Mouse (Mus musculus): Measurements from ENCODE around the gene Tbc1d25. TPM values are rescaled to one million over a fixed set of nuclear protein-coding genes. Genes with fewer than 3 reads are reported as not detected.

The Tbc1d25 gene
- polyA plus RNA-seq, 1 experiment from 2014 or later: 10.4 TPM

DNA sequence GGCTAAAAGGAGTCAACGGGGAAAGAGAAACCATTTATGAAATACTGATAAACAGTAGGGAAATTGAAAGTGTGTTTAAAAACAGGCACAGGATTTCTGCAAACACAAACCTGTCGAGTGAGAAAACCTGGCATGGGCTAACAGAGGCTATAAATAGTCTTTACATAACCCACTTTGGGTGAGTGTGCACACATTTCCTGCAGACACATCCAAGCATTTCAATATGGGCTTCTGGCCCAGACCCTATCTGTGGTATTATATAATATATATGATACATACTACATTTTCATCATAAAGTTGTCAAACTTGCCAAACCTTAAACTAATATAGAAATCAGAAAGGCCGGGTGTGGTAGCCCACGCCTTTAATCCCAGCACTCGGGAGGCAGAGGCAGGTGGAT lies 12.9 kb downstream of the Tbc1d25 start:
- H3K9ac ChIP-seq (ENCODE audit: low read depth, low read length): no peak overlapping the region
- no peaks in the 10 kb centered on the region for H3K9me3 ChIP-seq (replicated peaks; ENCODE audit: control insufficient read depth, low read length)
- no peaks in the 10 kb centered on the region for H3K36me3 ChIP-seq (ENCODE audit: control insufficient read depth, insufficient read depth, low read length)
- WGBS (ENCODE audit: insufficient replicate concordance): 77% methylated on average over 5 of the region's 5 CpGs
- H3K27me3 ChIP-seq (ENCODE audit: control insufficient read depth, insufficient read depth, low read length): no peaks in the 10 kb centered on the region
- H3K4me2 ChIP-seq: no peak overlapping the region
- no peak for ATAC-seq (replicated peaks; ENCODE audit: insufficient number of reproducible peaks, low FRiP score, low TSS enrichment)
- no peak overlapping the region for H3K27ac ChIP-seq (ENCODE audit: low read depth, low read length)
- no peaks in the 10 kb centered on the region for H3K4me1 ChIP-seq (ENCODE audit: control insufficient read depth, insufficient read depth, low read length)
- no peak overlapping the region for H3K4me3 ChIP-seq (ENCODE audit: low read depth, low read length)

- peak within 1 kb of the TSS; percentile 67 for H3K4me3 ChIP-seq (ENCODE audit: low read depth, low read length)
- ATAC-seq (replicated peaks; ENCODE audit: insufficient number of reproducible peaks, low FRiP score, low TSS enrichment): peak; percentile 90
- WGBS (ENCODE audit: insufficient replicate concordance): 18% methylated on average over 65 of the region's 65 CpGs
- H3K36me3 ChIP-seq (ENCODE audit: control insufficient read depth, insufficient read depth, low read length): peaks cover 5% of the 10 kb centered on the region; the same call in 1 of the 2 replicates
- H3K4me1 ChIP-seq (ENCODE audit: control insufficient read depth, insufficient read depth, low read length): peaks cover 5% of the 10 kb centered on the region; the same call in 1 of the 2 replicates
- no peaks in the 10 kb centered on the region for H3K27me3 ChIP-seq (ENCODE audit: control insufficient read depth, insufficient read depth, low read length)
- no peaks in the 10 kb centered on the region for H3K9me3 ChIP-seq (replicated peaks; ENCODE audit: control insufficient read depth, low read length)
- H3K4me2 ChIP-seq: peak within 1 kb of the TSS; percentile 74
- H3K27ac ChIP-seq (ENCODE audit: low read depth, low read length): peak within 1 kb of the TSS; percentile 98
- peak within 1 kb of the TSS; percentile 87 for H3K9ac ChIP-seq (ENCODE audit: low read depth, low read length)
Observed at GRCm38 (mm10) chrX:8145153-8145991, 30.6 kb downstream of the Tbc1d25 start, which contains the start of gene Rbm3. Gene Rbm3, minus strand, starts transcription at chrX:8145880.

GRCm38 (mm10) chrX:8143750-8144149 lies 32.2 kb downstream of the Tbc1d25 start:
- Histone ChIP-seq H3K4me2 (peak overlapping the region; percentile 74), H3K36me3 (ENCODE audit: control insufficient read depth, insufficient read depth, low read length) (peaks cover 5% of the 10 kb centered on the region; the same call in 1 of the 2 replicates), H3K27ac (ENCODE audit: low read depth, low read length) (0 out of 2 replicates have a peak overlapping the region, but pooled peaks have one; percentile 15), H3K4me1 (ENCODE audit: control insufficient read depth, insufficient read depth, low read length) (peaks cover 5% of the 10 kb centered on the region; the same call in 1 of the 2 replicates), H3K9ac (ENCODE audit: low read depth, low read length) (peak overlapping the region; percentile 87; the same call in 1 of the 2 replicates), H3K4me3 (ENCODE audit: low read depth, low read length) (peak overlapping the region; percentile 67), H3K9me3 (replicated peaks; ENCODE audit: control insufficient read depth, low read length) (no peaks in the 10 kb centered on the region), H3K27me3 (ENCODE audit: control insufficient read depth, insufficient read depth, low read length) (no peaks in the 10 kb centered on the region)
- WGBS (ENCODE audit: insufficient replicate concordance): 80% methylated on average over 7 of the region's 7 CpGs
- ATAC-seq (replicated peaks; ENCODE audit: insufficient number of reproducible peaks, low FRiP score, low TSS enrichment): no peak

DNA sequence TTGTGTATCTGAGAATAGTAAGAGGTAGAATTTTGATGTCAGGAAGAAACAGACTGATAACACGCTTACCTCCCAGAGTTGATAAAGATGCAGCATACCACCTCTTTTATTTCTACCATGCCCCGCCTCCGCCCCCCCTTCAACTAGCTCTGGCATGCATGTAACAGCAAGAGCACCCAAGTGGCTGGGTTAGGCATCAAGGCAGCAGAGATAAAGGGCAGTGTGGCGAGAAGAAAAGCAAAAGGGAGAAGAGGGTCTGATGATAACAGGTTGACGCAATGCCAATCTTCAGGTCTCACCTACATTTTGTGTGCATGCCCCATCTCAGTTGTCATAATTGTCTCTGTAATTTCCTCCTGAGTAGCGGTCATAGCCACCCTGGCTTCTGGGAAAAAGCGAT lies 33.0 kb downstream of the Tbc1d25 start:
- no peak overlapping the region for H3K4me3 ChIP-seq (ENCODE audit: low read depth, low read length)
- no peak for ATAC-seq (replicated peaks; ENCODE audit: insufficient number of reproducible peaks, low FRiP score, low TSS enrichment)
- no peak overlapping the region for H3K4me2 ChIP-seq
- H3K4me1 ChIP-seq (ENCODE audit: control insufficient read depth, insufficient read depth, low read length): peaks cover 5% of the 10 kb centered on the region; the same call in 1 of the 2 replicates
- H3K36me3 ChIP-seq (ENCODE audit: control insufficient read depth, insufficient read depth, low read length): peaks cover 5% of the 10 kb centered on the region; the same call in 1 of the 2 replicates
- H3K9ac ChIP-seq (ENCODE audit: low read depth, low read length): no peak overlapping the region
- no peaks in the 10 kb centered on the region for H3K9me3 ChIP-seq (replicated peaks; ENCODE audit: control insufficient read depth, low read length)
- WGBS (ENCODE audit: insufficient replicate concordance): 72% methylated on average over 7 of the region's 7 CpGs
- H3K27me3 ChIP-seq (ENCODE audit: control insufficient read depth, insufficient read depth, low read length): no peaks in the 10 kb centered on the region
- no peak overlapping the region for H3K27ac ChIP-seq (ENCODE audit: low read depth, low read length)

GRCm38 (mm10) chrX:8141058-8141457 lies 34.9 kb downstream of the Tbc1d25 start:
- H3K4me1 ChIP-seq (ENCODE audit: control insufficient read depth, insufficient read depth, low read length): peaks cover 5% of the 10 kb centered on the region; the same call in 1 of the 2 replicates
- ATAC-seq (replicated peaks; ENCODE audit: insufficient number of reproducible peaks, low FRiP score, low TSS enrichment): no peak
- no peaks in the 10 kb centered on the region for H3K9me3 ChIP-seq (replicated peaks; ENCODE audit: control insufficient read depth, low read length)
- peaks cover 5% of the 10 kb centered on the region; the same call in 1 of the 2 replicates for H3K36me3 ChIP-seq (ENCODE audit: control insufficient read depth, insufficient read depth, low read length)
- H3K27ac ChIP-seq (ENCODE audit: low read depth, low read length): no peak overlapping the region
- H3K4me2 ChIP-seq: no peak overlapping the region
- H3K4me3 ChIP-seq (ENCODE audit: low read depth, low read length): no peak overlapping the region
- H3K9ac ChIP-seq (ENCODE audit: low read depth, low read length): no peak overlapping the region
- H3K27me3 ChIP-seq (ENCODE audit: control insufficient read depth, insufficient read depth, low read length): no peaks in the 10 kb centered on the region
- 76% methylated on average over 3 of the region's 3 CpGs for WGBS (ENCODE audit: insufficient replicate concordance)

DNA sequence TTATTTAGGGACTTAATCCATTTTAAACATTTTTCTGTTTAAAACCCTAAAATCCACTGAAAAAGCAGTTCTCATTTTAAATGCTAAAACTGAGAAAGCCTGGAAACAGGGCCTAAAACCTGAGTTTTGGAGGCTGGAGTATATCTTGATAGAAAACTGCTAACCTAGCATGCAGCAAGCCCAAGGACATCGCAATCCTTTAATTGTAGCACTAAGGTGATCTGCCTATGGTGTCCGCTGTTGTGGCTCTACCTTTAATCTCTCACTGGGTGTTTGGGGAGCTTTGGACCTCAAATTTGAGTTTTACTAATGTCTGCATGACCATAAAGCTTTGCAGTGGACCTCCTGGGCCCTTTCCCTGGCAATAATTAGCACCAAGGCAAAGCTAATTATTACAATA lies 35.5 kb downstream of the Tbc1d25 start:
- no peak overlapping the region for H3K4me3 ChIP-seq (ENCODE audit: low read depth, low read length)
- no peak overlapping the region for H3K4me2 ChIP-seq
- 88% methylated on average over 2 of the region's 2 CpGs for WGBS (ENCODE audit: insufficient replicate concordance)
- peaks cover 5% of the 10 kb centered on the region; the same call in 1 of the 2 replicates for H3K36me3 ChIP-seq (ENCODE audit: control insufficient read depth, insufficient read depth, low read length)
- H3K9me3 ChIP-seq (replicated peaks; ENCODE audit: control insufficient read depth, low read length): no peaks in the 10 kb centered on the region
- peaks cover 5% of the 10 kb centered on the region; the same call in 1 of the 2 replicates for H3K4me1 ChIP-seq (ENCODE audit: control insufficient read depth, insufficient read depth, low read length)
- H3K27me3 ChIP-seq (ENCODE audit: control insufficient read depth, insufficient read depth, low read length): no peaks in the 10 kb centered on the region
- no peak overlapping the region for H3K9ac ChIP-seq (ENCODE audit: low read depth, low read length)
- ATAC-seq (replicated peaks; ENCODE audit: insufficient number of reproducible peaks, low FRiP score, low TSS enrichment): no peak
- no peak overlapping the region for H3K27ac ChIP-seq (ENCODE audit: low read depth, low read length)

GRCm38 (mm10) chrX:8139480-8139879 lies 36.5 kb downstream of the Tbc1d25 start:
- no peak overlapping the region for H3K9ac ChIP-seq (ENCODE audit: low read depth, low read length)
- H3K4me1 ChIP-seq (ENCODE audit: control insufficient read depth, insufficient read depth, low read length): peaks cover 5% of the 10 kb centered on the region; the same call in 1 of the 2 replicates
- no peak overlapping the region for H3K27ac ChIP-seq (ENCODE audit: low read depth, low read length)
- no peak for ATAC-seq (replicated peaks; ENCODE audit: insufficient number of reproducible peaks, low FRiP score, low TSS enrichment)
- no peak overlapping the region for H3K4me3 ChIP-seq (ENCODE audit: low read depth, low read length)
- 73% methylated on average over 1 of the region's 1 CpGs for WGBS (ENCODE audit: insufficient replicate concordance)
- H3K36me3 ChIP-seq (ENCODE audit: control insufficient read depth, insufficient read depth, low read length): peaks cover 5% of the 10 kb centered on the region; the same call in 1 of the 2 replicates
- no peaks in the 10 kb centered on the region for H3K27me3 ChIP-seq (ENCODE audit: control insufficient read depth, insufficient read depth, low read length)
- H3K4me2 ChIP-seq: no peak overlapping the region
- H3K9me3 ChIP-seq (replicated peaks; ENCODE audit: control insufficient read depth, low read length): no peaks in the 10 kb centered on the region

GRCm38 (mm10) chrX:8135886-8136285 lies 40.1 kb downstream of the Tbc1d25 start:
- Histone ChIP-seq H3K27me3 (ENCODE audit: control insufficient read depth, insufficient read depth, low read length) (no peaks in the 10 kb centered on the region), H3K4me3 (ENCODE audit: low read depth, low read length) (no peak overlapping the region), H3K4me2 (no peak overlapping the region), H3K4me1 (ENCODE audit: control insufficient read depth, insufficient read depth, low read length) (0 out of 2 replicates have a peak, but pooled peaks cover 2% of the 10 kb centered on the region), H3K9me3 (replicated peaks; ENCODE audit: control insufficient read depth, low read length) (no peaks in the 10 kb centered on the region), H3K27ac (ENCODE audit: low read depth, low read length) (no peak overlapping the region), H3K9ac (ENCODE audit: low read depth, low read length) (no peak overlapping the region), H3K36me3 (ENCODE audit: control insufficient read depth, insufficient read depth, low read length) (no peaks in the 10 kb centered on the region)
- 59% methylated on average over 2 of the region's 2 CpGs for WGBS (ENCODE audit: insufficient replicate concordance)
- ATAC-seq (replicated peaks; ENCODE audit: insufficient number of reproducible peaks, low FRiP score, low TSS enrichment): no peak

Data from heart, embryonic 11.5 days (tissue).